Mouse (Mus musculus) layer of hippocampus, adult 9-10 months (tissue): ENCODE results near the gene Nlrc3.
"Not testable (repeated sequence)": the region's sequence is repeated elsewhere in the genome, so short reads cannot be mapped to it uniquely, and the experiment has no call there.

Experiments used
- DNase-seq: peaks from one replicate; pipeline ENCODE4 v3.0.0; 2022; ENCODE audit warnings: low spot score

The Nlrc3 gene

GRCm38 (mm10) chr16:3976251-3976671 lies at the start of gene Nlrc3:
Gene Nlrc3 (minus strand): TSS chr16:3976632.
- no peak for DNase-seq

DNA sequence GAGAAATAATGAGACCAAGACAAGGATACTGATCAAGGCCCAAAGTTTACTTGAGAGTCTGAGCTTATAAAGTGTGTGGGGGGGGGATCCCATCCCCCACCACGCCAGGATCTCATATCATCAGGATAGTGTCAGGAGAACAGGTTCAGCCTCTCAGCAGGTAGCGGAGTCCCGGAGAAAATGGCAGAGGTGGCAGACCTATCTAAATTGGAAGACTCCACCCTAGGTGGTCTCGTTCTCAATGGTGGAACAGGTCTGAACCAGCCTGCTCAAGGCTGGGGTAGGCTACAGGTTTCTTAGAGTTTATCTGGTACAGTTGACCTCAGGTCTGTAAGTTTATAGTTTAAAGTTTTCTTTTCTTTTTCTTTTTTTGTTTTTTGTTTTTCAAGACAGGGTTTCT lies 46.3 kb upstream of the Nlrc3 start:
- DNase-seq = no peak

GRCm38 (mm10) chr16:4021241-4021640 lies 44.8 kb upstream of the Nlrc3 start:
- DNase-seq = no peak

- DNase-seq = not testable (repeated sequence)
Observed at GRCm38 (mm10) chr16:4017466-4017865, 41.0 kb upstream of the Nlrc3 start.

GRCm38 (mm10) chr16:4016786-4017185 lies 40.4 kb upstream of the Nlrc3 start:
- not testable (repeated sequence) for DNase-seq

DNA sequence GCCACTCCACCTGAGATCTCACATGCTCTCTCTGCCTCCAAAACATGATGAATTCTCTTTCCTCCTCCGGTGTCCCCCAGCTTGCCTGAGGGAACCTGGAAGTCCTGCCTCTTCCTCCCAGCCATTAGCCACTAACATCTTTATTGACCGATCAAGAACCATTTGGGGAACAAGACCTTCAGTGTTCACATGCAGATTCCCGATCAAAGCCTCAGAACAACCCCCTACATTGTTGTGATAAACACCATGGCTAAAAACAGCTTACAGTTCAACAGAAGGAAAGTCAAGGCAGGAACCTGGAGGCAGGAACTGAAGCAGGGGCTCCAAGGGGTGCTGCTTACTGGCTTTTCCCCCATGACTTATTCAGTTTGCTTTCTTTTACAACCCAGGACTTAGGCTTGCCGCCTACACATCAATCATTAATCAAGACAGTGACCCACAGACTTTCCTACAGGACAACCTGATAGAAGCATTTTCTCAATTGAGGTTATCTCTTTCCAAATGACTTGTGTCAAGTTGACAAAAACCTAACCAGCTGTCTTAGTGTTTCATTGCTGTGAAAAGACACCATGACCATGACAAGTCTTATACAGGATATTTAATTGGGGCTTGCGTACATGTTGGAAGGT lies 37.7 kb upstream of the Nlrc3 start:
- no peak for DNase-seq

DNA sequence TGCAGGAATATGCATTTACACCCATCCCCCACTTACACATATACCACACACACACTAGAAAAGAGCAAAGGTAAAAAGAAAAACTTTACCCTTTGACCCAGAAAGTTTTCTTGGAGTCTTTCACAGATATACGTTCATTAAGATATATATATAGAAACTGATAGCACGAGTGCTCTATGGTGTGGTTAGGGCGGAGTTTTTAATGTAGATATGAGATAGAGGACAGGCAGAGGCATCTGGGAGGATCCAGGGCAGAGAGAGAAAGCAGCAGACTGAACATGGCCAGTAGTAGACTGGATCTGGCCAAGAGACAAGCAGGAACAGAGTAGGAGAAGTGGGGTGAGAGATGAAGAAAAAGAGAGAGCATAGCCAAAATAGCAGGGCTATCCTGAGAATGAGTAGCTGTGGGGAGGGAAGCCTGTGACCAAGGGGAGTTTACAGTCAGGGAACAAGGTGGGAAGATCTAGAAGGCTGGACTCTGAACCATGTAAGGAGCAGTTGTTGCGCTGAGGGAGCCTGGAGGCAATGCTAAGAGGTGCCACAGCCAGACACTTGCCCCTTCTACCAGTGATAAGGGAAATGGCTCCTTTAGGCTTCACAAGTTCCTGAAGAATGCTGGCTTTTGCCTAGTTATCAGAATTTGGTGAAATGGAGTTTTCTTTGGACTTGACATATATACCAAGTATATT lies 36.6 kb upstream of the Nlrc3 start:
- no peak for DNase-seq

GRCm38 (mm10) chr16:4003489-4004398 lies 27.3 kb upstream of the Nlrc3 start, which contains the start of gene Slx4:
Gene Slx4 (minus strand): TSS chr16:4003770.
- DNase-seq = peak; percentile 88

GRCm38 (mm10) chr16:3988410-3988809 lies 12.0 kb upstream of the Nlrc3 start:
- no peak for DNase-seq

DNA sequence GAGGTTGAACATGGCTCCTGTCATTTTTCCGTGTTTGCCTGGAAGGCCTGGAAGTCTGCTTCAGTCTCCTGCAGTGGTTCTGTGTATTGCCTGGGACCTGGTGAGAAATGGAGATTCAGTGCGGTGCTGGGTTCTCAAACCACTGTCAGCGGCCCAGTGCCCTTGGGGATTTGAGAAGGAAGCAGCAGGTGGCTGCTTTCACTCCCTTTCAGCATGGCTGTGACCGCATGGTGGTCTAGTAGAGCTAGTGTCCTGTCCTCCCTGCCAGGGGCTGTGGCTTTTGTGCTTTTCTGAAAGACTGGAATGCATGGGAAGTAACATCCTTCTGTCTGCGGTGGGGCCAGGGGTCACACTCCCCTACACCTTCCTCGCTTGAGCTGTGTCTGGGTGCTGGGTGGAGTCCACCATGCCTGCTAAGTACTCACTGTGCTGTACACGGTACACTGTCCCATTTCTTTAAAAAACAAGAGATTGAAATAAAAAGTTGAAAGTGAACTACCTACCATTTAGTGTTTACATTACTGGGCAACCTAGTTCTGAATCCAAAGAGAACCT lies 6.8 kb upstream of the Nlrc3 start:
- DNase-seq = no peak

DNA sequence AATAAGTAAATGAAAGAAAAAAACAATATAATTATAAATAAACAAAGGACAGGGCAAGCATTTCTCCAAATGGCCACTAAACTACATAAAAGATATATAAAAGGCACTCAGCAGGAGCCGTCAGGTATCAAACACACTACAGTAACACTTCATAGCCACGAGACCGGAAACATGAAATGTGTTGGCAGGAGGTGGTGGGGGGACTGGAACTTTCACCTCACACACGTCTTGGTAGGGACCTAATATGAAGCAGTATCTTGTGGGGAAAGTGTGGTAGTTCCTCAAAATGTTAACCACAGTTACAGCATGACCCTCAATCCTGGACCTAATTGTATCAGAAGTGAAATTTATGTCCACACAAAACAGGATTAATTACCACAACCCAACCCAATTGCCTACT lies 5.7 kb upstream of the Nlrc3 start:
- DNase-seq = no peak

- DNase-seq = no peak
Observed at GRCm38 (mm10) chr16:3976712-3977111, 280 bp upstream of the Nlrc3 start.

GRCm38 (mm10) chr16:3975658-3976057 lies 774 bp downstream of the Nlrc3 start:
- DNase-seq = no peak

DNA sequence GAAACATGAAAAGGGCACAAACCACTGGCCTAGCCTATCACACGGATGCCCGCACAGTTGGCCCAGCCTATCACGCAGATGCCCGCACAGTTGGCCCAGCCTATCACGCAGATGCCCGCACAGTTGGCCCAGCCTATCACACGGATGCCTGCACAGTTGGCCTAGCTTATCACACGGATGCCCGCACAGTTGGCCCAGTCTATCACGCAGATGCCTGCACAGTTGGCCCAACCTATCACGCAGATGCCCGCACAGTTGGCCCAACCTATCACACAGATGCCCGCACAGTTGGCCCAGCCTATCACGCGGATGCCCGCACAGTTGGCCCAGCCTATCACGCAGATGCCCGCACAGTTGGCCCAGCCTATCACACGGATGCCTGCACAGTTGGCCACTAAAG lies 2.0 kb downstream of the Nlrc3 start:
- DNase-seq = not testable (repeated sequence)

GRCm38 (mm10) chr16:3965534-3965933 lies 10.9 kb downstream of the Nlrc3 start:
- DNase-seq = no peak

DNA sequence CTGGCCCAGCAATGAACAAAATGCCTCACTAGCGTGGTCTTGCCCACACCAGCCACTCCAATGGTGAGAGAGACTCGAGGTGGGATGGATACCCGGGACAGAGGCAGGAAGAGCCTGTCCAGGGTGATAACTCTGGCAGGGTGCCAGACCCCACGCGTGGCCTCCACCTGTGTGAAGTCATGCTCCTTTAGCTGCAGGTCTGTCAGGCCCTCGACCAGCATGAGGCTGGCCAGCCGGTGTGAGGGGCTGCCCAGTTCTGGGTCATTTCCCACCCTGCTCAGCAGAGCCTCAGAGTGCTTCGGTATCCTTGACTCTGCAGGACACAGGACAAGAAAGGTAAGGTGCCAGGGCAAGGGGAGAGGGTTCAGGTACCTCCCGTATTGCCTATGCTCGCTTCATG lies 11.4 kb downstream of the Nlrc3 start:
- DNase-seq = no peak

GRCm38 (mm10) chr16:3959261-3959660 lies 17.2 kb downstream of the Nlrc3 start:
- no peak for DNase-seq

- DNase-seq = peak; percentile 22
Observed at GRCm38 (mm10) chr16:3956369-3956768, 20.1 kb downstream of the Nlrc3 start.

DNA sequence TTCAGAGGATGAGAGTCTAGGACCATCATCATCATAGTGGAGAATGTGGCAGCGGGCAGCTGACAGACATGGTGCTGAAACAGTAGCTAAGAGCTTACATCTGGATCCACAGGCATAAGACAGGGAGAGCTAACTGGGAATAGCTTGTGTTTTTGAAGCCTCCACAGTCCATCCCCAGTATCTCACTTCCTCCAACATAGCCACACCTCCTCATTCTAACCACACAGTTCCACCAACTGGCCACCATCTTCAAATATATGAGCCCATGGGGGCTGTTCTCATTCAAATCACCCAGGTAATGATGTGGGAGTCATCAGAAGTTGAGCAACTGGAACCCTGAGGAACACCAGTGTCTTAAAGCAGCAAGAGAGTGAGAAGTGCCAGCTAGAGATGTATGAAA lies 25.3 kb downstream of the Nlrc3 start:
- DNase-seq = no peak

DNA sequence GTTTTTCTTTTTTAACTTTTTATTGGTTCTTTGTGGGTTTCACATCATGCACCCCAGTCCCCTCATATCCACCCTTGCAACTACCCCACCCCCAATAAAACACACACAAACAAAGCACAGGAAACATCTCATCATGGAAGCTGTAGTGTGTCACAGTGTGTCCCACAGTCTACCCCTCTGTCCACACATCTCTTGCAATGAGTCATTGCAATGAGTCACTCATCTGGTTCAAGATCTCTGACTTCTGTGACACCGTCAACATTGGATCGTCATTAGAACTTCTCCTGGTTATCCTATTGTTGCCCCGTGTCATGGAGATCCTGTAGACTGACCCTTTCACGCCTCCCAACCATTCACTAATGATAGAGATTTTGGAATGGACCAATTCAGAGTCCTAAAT lies 41.7 kb downstream of the Nlrc3 start:
- DNase-seq = no peak

DNA sequence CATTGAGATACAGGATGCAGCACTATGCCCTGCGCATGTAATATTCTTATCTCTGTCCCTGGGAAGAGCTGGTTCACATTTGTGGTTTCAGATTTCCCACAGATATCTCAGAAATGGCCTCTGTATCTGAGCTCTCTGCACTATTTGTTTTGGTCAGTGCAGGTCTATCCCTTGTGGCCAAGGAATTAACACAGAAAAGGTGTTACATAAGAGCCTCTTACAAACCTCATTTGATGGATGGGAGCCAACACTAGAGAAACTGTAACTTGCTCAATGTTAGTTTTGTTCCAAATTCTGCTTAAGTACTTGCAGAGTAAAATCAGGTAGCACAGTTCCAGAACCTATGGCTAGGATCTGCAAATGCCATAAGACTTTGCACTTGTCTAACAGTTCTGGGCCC lies 42.3 kb downstream of the Nlrc3 start:
- no peak for DNase-seq

GRCm38 (mm10) chr16:3933536-3933935 lies 42.9 kb downstream of the Nlrc3 start:
- no peak for DNase-seq
